Mouse (Mus musculus) brain, adult 2 months (tissue): ENCODE results near the gene Ccdc73.
"Not testable (repeated sequence)": the region's sequence is repeated elsewhere in the genome, so short reads cannot be mapped to it uniquely, and the experiment has no call there.

ENCODE experiments used
- DNase-seq: peaks from one replicate; pipeline ENCODE4 v3.0.0; 2011; ENCODE audit warnings: low read depth, low spot score

Gene Ccdc73

DNA sequence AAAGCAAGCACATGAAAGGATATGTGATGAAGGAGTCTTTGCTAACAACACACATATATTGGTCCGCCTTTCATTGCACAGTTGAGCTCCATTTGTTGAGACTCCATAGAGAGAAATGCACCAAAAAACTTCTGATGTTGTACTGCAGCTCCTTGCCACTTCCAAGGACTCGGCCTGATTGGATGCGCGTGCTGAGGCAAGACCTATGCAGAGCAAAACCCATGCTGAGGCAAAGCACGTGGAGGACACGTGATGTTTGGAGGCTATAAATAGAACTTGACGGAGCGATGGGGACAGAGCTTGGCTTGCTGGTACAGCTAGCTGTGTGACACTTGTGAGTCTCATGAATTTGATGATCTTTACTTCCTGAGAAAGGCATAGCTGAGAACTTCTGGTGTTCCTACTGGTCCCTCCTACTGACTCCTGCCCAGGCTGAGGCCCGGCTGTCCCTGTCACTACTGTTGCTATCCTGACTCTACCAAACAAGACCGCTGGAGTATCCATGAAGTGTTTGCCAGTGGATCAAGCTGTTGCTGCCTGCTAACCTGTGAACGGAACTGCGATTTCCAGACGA is at the start of gene Ccdc73:
Ccdc73 (plus strand) TSS at position 524 of the 574 bp plus-strand sequence.
- no peak for DNase-seq

DNA sequence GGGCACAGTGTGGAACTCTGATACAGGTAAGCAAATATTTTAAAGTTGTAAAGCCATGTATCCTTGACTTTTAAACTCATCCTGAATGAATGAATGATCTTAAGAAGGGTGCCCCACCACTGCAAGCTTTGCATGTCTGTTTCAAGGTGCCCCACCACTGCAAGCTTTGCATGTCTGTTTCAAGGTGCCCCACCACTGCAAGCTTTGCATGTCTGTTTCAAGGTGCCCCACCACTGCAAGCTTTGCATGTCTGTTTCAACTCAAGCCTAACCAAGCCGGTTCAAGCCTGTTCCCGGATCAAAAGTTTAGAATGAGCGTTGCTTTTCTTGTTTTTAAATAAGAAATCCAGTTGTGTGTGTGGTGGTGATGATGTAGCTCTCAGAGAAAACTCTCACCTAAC is 48.8 kb upstream of the Ccdc73 start:
- not testable (repeated sequence) for DNase-seq

DNA sequence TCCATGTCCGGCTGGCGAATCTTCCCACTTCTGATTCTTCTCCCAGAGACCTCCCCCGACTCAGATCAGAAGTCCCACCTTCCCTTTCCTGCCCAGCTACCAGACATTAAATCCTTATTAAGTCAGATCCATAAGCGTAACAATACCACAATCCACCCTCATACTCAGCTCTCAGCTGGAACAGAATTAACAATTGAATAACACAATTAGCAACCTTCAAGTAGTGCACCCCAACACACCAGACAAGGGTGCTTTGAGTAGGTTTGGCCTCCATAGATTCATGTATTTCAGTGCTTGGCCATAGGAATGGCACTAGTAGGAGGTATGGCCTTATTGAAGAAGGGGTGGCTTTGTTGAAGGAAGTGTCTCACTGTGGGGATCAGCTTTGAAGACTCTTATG is 41.4 kb upstream of the Ccdc73 start:
- no peak for DNase-seq

DNA sequence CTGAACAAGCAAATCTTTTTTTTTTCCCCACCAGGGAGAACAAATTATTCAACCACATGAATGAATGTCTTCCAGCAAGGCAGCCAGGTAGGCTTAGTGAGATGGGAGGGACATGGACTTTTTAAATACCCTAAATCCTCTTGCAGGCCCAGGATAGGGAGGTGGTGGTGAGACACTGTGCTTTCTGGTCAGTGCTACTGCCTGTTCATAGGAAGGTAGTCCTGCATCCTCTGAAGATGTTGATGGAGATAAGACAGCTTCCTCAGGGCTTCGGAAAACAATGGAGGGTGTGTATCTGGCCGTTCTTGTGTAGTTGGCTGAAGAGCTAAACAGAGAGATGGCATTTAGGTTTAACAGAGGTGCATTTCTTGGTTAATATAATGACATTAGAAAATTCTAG is 35.1 kb upstream of the Ccdc73 start:
- no peak for DNase-seq

DNA sequence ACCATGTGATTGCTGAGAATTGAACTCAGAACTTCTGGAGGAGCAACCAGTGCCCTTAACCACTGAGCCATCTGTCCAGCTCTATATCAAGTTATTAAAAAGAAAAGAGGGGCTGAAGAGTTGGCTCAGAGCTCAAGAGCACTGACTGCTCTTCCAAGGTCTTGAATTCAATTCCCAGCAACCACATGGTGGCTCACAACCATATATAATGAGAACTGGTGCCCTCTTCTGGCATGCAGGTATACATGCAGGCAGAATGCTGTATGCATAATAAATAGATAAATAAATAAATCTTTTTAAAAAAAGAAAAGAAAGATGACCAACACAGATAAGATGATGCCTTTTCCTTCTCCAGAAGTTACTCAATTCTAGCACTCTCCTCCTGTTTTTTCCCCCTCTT is 26.6 kb upstream of the Ccdc73 start:
- DNase-seq: no peak

DNA sequence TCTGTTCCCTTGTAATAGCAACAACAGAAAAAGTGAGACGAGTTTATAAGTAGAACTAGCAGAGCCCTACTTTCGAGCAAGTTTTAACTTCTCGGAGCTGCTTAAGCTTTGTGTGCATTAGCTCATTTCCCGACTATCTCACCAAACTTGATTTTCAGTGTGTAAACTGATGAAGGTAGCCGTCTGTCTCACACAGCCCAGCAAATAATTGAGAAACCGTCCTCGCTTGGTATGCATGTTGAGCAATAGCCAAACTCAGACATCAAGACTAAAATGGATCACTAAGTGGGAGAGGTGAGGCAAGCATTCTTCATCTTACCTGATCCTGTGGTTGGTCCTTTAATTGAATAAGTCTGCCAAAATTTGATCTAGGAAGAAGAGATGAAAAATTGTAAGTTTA is 25.9 kb upstream of the Ccdc73 start:
- no peak for DNase-seq

DNA sequence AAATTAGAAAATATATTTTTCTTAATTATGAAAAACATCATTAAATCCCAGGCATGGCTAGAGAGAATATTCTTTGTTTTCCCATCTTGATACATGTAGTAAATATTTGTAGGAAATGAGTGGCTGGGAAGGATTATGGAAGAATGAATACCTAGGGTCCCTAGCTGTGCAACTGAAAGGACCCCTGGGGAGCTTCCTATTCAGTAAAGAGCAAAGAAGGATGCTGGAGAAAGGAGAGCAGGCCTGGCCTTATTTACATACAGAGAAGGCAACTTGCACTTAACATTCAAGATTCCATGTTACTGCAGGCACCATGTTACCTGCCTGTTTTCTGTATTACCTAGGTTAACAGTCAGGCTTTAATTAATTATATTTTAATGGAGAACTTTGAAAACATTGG is 25.0 kb upstream of the Ccdc73 start:
- DNase-seq: no peak

DNA sequence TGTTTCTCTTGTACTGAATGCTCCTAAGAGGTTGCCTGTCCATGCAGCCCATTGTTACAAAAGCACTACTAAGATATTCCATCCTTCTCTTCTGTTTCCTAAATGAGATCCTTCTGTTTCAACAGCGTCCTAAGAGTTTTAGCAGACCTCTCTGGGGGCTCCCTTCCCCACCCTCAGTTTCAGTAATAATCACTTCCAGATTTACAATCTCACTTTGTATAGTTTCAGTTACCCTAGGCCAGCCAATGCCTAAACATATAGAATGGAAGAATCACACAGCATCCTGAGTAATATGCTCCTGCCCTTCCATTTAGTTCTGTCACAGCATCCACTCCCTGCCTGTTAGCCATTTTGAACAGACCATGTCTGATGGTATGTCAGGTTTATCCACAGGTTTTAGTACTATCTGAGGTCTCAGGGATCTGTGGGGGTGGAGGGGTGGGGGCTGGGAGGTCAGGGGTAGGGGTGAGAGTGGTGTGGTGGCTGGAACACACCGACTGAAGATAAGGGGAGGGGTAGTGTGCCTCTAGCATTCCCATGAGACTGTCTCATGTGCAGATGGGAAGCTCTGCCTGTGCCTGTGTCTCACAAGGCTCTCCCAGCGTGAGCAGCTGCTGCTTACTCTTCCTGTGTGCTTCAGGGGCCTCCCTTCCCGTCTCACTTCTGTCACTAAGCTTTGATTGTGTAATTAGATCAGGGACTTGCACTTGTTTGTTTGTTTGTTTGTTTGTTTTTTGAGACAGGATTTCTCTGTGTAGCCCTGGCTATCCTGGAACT is 20.8 kb upstream of the Ccdc73 start:
- DNase-seq: no peak

DNA sequence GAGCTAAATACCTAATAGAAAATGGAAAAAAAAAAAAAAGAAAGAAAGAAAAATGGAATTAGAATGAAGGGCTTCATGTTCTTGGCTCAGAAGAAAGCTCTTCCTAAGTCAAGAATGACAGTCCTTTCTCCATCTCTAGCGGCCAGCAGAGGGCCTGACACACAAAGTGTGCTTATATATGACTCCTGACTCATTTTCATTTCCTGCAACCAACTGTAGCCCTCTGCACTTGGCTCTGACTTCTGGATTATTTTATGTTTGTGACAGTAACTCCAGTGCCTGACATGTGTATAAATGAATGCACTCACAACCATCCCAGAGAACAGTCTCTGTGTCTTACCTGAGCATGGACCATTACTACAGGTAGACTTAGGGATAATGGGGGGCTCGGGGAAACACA is 20.0 kb upstream of the Ccdc73 start:
- DNase-seq: peak; percentile 50

DNA sequence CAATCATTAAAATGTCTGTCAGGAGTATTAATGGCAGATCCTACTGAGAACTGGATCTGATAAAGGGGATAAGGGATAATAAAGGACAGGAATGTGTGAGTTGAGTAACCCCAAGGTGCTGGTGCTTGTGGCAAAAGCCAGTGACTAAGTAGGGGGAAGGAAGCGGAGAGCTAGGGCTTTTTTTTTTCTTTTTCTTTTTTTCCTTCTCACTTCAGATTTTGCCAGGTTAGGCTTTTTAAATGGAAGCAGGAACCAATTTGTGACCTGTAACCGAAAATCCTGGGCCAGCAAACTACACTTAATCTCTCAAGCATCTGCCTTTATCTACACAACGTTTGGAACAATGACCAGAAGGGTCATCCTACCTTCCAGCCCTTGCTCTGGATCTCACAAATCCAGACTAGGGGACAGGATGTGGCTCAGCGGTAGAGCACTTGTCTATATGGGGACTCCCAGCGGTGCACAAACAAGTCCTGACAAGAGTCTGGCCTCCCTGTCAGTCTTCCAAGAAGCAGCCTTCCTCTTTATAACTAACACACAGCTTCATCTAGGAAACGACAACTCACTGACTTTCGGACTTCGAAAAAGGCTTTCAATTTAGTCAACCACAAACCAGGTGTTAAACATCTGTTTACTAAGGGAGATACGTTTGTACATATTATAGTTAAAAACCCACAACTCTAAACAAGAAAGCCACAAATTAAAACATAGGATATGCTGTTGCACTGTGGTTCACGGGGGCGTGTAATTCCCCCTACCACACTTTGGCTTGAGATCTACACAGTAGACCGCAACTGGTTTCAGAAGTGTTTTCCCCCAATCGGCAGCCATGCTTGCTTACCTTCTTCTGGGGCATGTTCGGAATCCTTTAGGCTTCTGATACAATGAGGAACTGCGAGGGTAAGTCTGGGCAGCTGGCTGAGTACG is 19.1 kb upstream of the Ccdc73 start:
- DNase-seq: no peak

DNA sequence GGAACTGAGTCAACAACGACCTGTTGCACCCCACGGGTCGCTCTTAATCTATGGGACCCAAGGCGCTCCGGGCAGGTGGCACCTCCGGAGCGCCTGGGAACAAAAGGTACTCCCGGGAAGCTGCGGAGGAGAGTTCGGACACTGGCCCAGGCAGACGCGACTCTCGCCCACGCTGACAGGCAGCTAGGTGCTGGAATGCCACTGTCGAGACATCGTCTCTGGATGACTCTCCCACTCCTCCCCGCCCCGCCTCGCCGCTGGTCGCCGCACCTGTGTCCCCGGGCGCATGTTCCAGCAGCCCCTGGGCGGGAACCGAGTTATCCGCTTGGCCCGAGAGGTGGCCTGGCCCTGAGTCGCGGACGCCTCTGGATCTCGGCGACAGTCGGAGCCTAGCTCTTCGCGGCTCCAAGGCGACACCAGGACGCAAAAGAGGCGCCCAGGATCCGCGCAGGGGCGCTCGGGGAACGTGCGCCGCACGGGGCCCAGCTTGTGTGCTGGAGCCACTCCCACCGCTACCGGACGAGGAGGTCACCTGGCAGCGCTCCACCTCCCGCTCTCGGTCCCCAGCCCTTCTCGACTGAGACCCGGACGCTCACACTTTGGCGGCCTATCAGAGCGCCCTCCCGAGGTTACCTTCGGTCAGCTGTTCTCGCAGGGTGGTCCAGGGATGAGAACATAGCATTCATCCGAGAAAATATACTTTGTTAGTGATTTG is 18.2 kb upstream of the Ccdc73 start, which contains the start of gene Prrg4:
Prrg4 (minus strand) TSS at position 601 of the 715 bp plus-strand sequence.
- peak; percentile 53 for DNase-seq

DNA sequence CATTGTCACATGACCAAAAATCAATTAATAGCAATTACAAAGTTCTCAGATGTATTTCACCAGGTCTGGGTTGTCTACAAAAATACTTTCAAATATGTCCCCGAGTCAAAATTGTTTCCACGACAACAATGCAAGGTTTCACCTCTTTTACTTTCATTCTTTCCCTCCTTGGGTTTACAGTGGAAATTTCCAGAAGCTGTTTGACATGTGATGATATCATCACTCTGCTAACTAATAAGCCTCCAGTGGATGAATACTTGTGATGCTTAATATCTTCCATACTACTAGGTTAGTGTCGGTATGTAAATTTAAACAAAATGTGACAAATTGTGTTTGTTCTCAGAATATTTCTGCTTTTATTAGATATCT is 17.6 kb upstream of the Ccdc73 start:
- DNase-seq: no peak

DNA sequence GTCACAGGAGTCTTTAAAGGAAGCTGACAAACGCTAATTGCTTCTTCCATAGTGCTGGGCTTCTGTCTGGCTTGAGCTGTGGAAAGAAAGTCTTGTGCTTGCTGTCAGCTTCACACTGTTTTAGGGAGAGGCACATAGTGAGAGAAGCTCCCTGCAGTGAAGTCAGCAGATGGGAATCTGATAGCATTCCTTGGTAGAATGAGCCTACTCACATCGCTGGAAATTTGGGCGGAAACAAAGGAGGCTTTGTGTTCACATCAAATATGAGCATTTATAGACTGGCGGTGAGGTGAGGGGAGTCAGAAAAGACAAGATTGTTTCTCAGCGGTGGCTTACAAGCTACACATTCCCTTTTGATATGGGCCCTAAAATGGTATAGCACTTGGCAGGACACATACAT is 15.9 kb upstream of the Ccdc73 start:
- peak; percentile 17 for DNase-seq

DNA sequence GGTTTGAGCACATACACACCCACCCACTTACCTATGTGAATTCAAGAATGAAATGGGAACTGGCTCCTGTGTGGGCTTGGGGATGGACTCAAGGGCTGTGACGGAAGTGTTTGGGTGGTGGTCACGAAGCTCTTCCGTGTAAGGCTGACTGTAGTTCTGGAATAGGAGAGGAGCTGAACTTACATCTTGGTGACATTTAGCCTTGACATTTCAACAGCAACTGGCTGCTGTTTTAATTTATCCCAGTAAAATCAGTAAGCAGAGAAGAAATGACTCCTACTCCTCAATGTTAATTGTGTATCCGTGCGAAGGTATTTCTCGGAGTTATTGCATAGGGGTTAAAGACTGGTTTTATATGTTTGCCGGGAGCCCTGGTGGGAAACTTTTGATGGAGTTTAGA is 15.1 kb upstream of the Ccdc73 start:
- DNase-seq: no peak

DNA sequence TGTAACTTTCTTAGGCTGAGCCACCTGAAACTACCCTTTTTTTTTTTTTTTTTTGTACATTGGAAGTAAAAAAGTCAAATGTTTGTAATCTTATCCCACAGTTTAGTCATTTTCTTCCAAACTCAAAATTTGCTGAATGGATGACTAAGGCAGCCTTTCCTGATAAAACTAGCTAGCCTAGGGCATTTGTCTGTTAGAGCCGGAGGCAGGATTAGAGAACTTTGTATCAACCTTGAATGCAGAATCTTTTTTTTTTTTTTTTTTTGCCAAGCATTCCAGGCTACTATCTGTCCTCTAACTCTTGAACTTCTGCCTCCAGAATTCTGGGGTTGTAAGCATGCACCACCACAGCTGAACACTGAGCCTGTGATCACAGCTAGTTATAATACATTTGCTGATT is 12.8 kb upstream of the Ccdc73 start:
- no peak for DNase-seq

DNA sequence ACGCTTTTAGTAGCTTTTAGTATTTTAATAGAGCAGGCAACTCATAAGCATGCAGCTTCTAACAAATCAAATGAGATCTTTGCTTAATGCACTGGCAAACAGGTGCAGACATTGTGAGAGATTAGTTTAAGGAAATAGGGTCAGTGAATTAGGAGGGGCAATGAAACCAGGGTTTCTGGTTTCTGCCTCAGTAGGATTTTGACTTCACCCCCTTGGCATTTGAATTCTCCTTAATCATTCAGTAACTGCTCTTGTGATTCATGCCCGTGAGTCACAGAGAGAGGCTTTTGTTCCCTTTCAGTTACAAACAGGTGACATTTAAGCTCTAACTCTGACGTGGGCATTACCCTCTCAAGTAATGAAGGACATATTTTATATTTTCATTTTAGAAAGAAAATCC is 11.9 kb upstream of the Ccdc73 start:
- peak; percentile 47 for DNase-seq

DNA sequence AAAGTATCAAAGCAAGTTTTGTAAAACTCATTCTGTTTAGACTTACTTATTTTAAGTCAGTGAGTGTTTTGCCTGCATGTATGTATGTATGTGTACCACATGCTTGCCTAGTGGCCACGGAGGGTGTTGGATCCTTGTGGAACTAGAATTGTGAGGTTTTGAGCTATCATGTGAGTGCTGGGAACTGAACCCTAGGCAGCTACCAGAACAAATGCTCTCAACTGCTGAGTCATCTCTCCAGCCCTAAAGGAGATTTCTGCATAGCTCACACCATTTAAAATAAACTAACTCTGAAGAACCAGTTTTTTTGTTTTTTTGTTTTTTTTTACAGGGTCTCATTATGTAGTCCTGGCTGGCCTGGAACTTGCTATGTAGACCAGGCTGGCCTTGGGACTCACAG is 11.4 kb upstream of the Ccdc73 start:
- no peak for DNase-seq

DNA sequence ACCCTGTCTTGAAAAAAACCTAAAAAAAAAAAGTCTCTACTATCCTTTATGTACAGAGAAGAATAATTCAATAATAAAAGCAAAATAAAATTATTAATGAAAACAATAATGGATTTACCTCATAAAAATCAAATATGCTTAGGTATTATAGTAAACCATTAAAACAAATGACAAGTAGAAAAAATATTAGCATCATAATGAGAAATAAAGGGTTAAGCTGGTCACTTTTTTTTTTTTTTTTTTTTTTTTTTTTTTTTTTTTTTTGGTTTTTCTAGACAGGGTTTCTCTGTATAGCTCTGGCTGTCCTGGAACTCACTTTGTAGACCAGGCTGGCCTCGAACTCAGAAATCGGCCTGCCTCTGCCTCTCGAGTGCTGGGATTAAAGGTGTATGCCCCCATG is 9.5 kb upstream of the Ccdc73 start:
- not testable (repeated sequence) for DNase-seq

DNA sequence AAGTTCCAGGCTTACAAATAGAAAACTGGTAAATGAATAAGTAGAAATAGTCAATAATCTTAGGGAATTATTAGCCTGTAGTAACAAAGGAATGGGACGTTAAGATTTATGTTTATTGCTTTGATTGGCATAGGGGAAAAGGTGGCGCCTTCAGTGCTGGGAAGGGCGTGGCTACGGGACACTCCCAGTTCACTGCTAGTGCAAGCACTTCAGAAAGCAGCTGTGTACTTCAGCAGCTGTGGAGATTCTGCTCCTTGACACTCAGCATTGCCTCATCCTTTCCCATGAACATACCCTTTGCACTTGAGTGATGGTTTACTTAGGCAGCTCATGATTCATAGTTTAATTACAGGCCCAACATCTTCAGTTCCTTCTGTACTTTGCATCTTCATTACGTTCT is 8.5 kb upstream of the Ccdc73 start:
- DNase-seq: no peak

DNA sequence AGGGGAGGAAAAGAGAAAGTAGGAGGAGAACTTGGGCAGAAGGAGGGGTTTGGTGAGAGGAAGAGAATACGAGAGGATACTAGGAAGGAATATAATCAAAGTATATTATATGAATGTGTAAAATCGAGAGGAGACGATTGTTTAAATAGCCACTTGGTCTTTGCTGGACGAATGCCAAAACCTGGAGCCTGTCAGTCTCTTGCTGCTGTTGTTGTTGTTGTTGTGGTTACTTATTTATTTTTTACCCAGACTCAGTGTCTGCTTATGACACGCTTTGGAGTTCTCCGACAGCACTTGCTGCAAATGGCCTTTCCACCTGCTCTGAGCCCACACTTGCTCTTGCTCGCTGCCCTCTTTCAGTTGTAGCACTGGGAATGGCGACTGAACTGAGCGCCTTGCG is 7.2 kb upstream of the Ccdc73 start:
- no peak for DNase-seq

DNA sequence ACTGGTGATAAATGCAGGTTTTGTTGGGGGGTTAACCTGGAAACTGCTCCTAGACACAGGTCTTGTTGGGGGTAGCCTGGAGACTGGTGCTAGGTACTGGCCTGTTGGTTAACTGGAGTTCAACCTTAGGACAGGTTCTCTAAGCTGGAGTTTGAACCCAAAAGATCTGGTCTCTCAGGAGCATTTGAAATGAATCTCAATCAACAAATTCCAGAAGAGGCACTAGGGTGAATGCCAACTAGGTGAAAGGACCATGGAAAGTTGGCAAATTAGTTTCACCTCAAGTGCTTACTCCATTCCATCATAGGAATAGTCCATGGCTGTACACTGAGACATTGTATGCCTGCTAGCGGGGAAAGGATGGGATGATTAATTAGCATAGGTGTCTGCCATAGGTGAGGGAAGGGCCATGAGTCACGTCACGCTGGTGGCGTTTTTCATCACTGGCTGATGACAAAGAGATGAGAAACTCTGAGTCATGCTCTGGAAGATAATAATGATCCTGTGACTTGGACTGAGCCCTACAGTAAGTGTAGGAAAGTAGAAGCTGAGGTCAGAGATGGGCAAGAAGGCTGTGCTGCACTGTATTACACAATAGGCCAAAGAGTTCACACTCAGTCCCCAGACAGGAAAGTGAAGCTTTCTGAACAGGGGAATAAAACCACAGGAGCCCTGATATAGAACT is 3.3 kb upstream of the Ccdc73 start:
- no peak for DNase-seq
